Mouse (Mus musculus): ENCODE data around the gene Pde4d.

Pde4d gene

DNA sequence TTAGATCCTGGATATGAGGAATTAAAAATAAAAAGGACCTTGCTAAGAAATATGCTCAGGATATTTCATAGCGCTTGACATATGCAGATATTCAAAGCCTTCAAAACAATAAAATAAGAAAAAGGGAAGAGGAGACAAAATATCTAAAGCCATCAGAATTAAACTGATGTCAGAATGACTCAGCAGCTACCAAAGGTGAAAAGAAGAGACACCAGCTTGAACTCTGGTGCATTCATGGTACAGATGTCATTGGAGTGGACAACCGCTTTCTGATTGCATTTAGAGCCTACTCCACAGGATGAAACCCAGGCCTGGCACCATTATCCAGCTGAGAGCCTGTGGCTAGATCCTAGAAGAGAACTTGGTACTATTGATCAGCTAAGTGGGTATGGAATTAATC is 1161.0 kb downstream of the Pde4d start:
- in situ Hi-C loops (cut with MseI, MboI), result loop anchor here in 1 of 2 experiments (10.0 kb wide), 1 partner anchor 124 kb away; no protein-coding TSS in a partner anchor

DNA sequence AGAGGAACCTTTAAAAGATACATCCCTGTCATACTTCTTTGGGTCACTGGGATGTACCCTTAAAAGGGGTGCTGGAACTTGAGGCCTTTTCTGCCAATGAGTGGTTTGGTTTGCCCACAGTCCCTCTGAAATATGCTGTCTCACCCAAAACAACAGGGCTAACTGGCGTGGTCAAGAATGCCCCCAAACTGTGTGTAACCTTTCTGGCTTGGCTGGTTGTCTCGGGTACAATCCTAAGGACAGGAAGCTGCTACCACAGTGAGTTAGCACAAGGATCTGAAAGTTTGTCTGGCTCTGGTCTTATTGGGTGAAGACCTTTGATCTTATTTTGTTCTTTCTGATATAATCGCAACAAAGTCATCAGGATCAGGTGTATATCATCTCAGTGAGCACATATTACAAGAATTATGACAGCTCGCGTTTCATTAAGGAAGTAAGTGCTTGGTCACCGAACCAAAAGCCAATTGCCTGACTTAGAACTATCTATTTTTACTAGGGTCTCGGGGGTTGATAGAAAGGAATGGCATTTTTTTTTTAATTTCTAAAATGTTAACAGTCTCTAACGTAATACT is 1165.6 kb downstream of the Pde4d start:
- in situ Hi-C loops (cut with MseI, MboI), result loop anchor here (5.0 to 10.0 kb wide), 2 partner anchors 120 to 122 kb away; no protein-coding TSS in a partner anchor

DNA sequence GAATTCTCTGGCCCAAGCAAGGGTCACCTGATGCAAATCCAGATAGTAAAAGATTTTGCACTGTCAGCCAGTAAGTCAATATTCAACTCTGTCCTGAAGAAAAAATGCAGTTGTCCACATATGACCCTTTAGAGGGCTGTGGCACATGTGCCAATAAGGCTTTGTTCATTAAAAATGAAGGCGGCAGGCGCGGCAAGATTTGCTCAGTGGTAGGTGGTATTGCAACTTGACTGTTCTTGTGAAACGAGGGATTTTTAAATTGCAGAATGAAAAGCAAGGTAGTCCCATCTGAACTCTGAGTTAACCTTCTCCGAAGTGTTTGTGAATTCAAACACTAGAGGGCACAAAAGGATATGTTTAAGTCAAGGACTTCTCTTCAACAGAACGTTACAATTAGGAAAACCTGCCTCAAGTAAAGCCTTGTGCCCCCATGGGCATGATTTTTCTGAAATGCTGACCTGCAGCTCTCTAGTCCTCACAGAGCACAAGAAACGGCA is 1166.1 kb downstream of the Pde4d start:
- in situ Hi-C loops (cut with MseI, MboI), result loop anchor here (5.0 to 10.0 kb wide), 2 partner anchors 119 to 121 kb away; no protein-coding TSS in a partner anchor

DNA sequence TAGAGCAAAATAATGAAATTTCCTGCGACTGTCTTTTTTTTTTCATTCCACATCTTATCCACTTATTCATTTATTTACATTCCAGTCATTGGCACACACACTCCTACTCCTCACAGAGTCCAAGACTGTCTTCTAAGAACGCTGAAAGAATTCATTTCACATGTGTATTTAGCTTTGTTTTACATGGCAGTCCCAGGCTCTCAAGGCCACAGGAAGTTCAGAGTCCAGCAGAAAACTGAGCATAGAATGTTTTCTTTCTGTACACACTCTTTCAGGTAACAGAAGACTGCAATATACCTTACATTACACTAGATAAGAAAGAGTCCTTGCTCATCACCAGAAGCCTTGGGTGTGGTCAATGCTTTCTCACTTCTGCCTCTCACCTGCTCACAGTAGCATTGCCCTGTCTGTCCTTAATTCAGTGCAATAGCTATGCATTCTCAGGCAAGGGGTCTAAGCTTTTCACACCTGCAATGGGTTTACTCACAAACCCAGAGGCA is 1169.5 kb downstream of the Pde4d start:
- in situ Hi-C loops (cut with MseI, MboI), result loop anchor here (5.0 to 10.0 kb wide), 2 partner anchors 116 to 118 kb away; no protein-coding TSS in a partner anchor

DNA sequence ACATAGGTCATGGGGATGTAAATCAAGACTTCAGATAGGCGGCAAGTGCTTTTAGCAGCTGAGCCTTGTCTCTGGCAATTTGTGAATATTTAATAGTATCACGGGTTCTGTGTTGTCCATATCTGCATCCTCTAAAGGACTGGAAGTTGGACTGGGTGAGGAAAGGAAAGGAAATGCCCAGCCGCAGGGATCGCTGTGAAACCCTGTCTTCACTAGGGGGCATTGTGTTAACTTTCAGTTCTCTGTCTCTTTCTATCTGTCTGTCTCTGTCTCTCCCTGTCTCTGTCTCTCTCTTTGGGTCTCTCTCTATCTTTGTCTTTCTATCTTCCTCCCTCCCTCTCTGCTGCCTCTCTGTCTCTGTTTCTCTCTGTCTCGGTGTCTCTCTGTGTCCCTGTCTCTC is 1172.5 kb downstream of the Pde4d start:
- in situ Hi-C loops (cut with MseI, MboI), result no loop called here

DNA sequence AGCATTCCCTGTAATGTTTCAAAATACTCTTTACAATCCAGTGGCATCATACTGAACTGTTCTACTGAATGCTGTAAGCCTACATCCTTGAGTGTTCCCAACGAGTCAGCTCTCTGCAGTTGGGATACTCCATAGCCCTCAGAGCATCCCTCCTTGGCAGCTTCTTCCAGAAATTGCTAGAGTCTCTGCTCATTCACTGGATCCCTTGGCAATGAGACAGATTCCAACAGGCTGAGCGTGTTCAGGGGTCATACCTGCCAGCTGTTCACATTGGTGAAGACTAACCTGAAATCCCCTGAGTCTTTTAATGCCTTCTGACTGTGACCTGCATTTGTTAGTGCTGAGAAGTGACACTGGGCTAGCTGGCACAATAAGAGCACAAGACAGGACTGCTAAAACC is 1173.5 kb downstream of the Pde4d start:
- in situ Hi-C loops (cut with MseI, MboI), result no loop called here

DNA sequence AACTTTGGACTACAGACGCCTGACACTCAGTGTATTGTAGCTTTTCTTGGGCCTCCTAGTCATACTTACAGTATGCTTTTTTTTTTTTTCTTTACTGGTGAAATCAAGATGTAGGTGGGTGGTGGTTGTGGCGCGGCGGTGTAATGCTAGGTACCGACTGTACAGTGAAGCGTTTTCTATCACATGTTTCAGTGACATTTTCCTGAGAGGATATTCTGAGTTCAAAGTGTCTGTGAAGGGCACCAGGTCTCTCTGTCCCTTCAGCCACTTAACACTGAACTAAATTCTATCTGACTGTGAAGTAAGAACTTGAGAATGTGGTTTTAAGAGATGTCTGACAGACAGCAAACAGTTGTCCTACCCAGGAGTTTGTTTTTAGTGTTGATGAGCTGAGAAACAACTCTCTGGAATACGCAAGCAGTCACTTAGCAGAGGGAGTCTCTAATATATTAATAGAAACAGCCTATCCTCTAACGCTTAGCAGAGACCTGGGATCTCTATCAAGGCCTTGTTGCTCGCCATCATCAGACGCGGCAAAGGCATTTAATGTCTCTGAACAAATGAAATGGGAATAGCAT is 1175.1 kb downstream of the Pde4d start:
- in situ Hi-C loops (cut with MseI, MboI), result no loop called here

DNA sequence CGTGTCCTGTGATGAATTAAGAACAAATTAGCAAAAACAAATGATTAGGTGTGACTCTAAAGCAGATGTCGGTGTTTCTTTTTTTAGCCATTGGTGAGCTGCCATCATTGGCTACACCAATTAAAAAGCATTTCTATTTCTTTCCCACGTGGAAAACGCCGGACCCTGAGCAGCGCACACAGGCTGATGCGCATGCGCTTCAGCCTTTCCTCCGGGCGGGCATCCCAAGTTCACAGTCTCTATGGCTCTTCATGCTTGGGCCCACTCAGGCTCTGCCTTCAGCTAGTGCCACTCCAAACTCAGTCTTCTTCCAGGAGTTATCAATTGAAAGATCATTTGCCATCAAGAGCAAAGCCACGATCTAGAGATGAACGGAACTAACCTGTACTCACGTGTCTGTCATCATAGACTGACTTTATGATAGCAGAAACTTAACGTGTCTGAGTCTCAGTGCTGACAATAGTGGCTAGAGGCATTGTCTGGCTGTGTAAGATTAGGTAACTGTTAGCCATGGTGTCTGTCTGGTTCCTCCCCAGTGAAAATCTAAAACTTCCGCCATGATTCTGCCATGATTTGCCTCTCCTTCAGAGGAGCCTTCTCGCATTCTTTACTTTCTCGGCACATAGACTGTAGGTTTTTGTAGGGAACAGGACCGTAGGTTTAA is 1175.8 kb downstream of the Pde4d start:
- in situ Hi-C loops (cut with MseI, MboI), result no loop called here

DNA sequence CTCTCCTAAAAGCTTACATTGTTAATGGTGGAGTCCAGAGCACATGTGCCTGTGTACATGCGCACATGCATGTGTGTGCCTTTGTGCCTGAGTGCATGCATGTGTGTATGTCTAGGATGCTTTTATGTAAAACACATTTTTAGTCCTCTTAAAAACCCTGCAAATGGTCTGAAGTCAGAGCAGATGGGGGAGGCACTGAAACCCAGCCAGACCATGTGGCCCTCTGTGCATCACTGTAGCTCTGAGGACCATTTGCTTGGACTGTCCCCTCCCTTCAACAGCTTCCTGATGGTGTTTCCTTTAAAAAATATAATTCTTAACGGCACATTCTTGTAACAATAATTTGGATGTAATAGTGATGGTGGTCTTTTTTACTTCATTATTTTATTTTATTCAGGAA is 1177.5 kb downstream of the Pde4d start:
- in situ Hi-C loops (cut with MseI, MboI), result no loop called here

DNA sequence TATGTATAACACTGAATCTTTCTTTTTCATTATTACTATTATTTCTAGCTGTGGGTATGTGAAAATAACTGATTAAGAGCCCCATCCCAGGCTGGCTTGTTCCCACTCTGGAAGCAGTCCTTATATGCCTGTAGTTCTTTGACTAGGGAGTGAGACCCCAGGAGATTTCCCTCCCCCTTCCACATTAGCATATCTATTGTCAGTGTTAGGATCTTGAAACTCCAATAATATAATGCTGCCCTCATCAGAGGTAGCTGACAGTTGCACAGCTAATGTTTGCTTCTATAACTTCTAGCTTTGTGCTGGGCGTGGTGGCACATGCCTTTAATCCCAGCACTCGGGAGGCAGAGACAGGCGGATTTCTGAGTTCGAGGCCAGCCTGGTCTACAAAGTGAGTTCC is 1178.9 kb downstream of the Pde4d start:
- in situ Hi-C loops (cut with MseI, MboI), result no loop called here

DNA sequence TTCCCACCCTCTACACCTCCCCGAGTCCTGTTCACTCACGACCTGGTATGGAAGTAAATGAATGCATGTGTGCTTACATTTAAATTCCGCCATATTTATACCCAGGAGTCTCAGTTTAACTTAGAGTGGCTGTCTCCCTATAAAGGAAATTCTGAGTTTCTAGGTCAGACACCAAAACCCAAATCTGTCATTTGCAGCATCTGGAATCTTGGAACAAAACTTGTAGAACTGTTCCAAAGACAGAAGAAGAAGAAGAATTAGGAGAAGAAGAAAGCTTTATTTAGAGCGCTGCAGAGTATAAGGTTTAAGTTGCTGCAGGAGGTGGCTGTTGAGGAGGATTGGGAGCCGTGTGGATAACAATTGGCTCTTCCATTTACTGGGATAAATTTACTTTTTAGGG is 1179.5 kb downstream of the Pde4d start:
- in situ Hi-C loops (cut with MseI, MboI), result no loop called here

DNA sequence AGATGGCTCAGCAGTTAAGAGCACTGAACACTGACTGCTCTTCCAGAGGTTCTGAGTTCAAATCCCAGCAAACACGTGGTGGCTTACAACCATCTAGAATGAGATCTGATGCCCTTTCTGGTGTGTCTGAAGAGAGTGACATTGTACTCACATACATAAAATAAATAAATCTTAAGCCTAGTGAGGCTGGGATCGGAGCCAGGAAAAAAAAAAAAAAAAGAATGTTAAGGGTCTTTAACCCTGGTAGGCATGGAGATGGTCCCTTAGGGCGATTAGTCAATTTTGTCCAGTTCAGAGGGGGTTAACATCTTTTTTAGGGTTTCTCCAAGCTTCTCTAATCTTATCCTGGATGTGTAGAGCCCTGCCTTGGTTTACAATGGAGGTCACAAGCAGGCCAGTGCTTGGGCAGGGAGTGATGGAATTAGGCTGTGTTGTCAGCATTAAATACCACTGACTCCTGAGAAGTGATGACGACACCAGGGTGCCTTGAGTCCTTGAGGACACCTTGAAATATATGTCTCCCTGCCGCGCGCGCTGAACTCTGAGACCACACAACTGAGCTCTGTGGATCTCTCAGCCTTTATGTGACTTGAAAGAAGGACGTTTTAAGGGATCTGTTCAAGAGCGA is 1181.8 kb downstream of the Pde4d start:
- in situ Hi-C loops (cut with MseI, MboI), result no loop called here

DNA sequence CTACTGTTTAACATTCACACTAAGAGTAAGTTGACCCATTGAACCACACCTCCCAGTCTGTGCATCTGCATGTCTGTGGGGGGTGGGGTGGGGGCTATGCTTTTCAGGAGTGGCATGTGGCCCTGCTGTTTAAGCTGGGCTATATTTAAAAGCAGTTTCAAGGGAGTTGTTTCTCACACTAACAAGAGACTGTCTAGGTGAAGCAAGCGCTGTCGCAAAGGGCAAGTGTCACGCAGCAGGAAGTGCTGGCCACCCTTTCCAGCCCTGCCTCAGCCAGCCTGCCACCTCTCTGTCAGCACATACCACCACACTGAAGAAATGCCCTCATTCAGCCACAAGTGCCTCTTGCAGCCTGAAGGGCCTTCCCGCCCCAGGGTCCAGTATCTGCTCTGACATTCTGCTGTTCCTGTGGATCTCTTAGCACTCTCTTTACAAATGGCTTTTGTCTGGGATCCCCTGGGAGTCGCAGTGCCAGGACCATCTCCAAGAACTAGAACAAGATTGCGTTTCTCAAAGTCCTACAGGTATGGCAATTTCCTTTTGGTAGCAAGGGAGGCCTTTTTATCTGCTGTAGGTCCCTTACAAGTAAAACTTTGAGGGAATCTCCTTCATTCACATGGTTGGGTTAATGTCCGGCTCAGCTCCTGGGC is 1182.8 kb downstream of the Pde4d start:
- in situ Hi-C loops (cut with MseI, MboI), result no loop called here

DNA sequence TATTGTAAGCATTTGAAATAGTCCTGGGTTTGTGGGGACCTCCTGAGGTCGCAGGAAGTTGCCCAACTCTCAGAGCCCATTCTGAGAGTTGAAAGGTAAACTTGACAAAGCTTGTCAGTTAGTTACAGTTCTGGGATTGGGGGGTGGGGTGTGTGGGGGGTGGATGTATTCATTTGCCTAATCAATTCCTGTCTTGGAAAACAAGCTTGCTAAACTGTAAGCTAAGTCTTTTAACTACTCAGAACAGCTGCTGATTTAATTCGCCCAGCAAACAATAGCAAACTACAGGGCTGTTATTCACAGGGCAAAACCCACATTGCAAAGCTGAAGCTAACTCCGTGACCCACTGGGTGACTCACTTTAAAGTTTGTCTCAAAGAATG is 1183.3 kb downstream of the Pde4d start:
- in situ Hi-C loops (cut with MseI, MboI), result no loop called here

DNA sequence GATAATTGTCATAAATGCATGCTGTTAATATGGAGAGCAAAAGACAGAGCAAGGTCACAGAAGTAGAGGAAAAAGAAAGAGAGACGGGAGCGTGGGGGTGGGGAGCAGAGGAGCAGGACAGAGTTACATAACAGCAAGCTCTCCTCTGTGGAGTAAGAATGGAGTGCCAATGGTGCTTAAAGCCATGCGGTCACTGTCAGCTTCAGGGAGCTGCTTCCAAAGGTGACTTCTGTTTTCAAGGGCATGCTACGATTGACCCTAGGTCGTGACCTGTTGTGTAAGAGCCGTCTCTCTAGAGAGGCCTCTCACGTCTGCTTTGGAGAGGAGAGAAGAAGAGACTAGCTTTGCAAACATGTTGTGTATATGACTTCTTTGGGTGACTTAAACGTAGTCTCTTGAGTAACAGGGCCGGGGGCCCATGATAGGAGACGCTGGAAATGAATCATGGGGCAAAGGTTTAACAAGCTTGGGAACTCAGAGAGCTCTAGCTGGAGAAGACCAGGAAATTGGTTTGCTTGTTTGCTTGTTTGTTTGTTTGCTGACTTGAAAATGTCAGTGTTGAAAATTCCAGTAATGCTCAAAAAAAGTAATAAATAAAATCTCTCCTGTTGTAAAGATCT is 1186.3 kb downstream of the Pde4d start:
- in situ Hi-C loops (cut with MseI, MboI), result no loop called here

DNA sequence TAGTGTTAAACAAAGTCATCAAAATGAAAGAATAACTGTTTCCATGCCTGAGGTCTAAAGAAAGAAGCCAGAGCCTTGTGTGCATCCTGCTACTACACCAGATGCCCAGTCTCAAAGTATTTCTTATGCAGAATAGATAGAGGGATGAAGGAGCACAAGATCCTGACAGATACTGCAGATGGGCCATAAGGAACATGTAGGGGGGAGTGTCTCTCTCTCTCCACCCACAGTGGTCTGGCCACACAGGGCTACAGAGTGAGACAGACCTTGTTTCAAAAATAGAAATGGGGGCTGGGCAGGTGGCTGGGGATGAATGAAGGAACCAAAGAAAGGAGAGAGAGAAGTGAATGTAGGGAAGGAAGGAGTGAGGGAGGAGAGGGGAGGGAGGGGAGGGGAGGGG is 1188.5 kb downstream of the Pde4d start:
- in situ Hi-C loops (cut with MseI, MboI), result no loop called here

DNA sequence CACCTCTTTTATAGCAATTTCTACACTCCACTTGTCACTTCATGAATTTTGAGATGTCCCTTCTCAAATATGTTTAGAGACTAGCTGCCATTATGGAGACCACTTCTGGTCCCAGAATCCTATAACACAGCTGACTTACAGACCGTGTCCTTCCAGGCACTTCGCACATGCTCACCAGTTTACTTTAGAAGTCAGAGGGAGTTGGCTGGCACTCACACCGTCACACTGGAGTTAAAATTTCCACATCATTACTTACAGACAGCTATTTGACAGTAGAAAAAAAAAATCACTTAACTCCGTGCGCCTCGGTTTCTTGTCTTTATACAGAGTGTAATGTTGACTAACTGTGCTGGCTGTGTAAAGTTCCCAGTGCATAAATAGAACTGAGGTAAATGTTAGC is 1189.5 kb downstream of the Pde4d start:
- in situ Hi-C loops (cut with MseI, MboI), result no loop called here

DNA sequence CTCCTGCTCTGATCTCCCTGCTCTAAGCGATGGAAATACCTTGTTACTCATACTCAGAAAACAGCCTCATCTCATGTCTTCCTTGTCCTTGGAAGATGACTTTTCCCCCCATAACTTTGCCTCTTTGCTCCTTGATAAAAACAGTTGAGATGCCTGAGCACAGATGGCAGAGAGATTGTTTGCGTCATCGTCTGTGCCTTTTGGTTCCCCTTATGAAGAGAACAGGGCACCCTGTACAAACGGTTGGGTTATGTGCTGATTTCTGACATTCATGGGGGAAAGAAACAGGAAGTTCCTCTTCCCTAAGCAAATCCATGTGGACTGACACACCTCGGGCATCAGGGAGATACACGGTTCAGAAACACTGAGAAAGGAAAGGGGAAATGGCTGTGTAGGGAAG is 1191.8 kb downstream of the Pde4d start:
- in situ Hi-C loops (cut with MseI, MboI), result no loop called here

DNA sequence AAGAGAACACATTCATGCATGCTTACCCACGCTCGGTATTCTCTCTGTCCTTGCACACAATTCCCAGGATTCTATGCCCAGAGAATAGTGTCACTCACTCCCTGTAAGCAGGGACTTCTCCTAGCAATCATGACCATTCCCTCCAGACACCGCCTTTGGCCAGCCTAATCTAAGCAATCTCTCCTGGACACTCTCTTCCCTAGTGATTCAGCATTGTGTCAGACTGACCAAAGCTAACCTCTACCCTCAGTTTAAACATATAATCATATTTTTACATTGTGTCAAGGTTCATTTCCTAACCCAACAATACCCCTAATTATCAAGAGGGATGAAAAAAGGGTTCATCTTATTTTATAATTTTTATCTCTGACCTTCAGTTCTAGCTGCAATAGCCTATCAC is 1193.7 kb downstream of the Pde4d start:
- in situ Hi-C loops (cut with MseI, MboI), result no loop called here

DNA sequence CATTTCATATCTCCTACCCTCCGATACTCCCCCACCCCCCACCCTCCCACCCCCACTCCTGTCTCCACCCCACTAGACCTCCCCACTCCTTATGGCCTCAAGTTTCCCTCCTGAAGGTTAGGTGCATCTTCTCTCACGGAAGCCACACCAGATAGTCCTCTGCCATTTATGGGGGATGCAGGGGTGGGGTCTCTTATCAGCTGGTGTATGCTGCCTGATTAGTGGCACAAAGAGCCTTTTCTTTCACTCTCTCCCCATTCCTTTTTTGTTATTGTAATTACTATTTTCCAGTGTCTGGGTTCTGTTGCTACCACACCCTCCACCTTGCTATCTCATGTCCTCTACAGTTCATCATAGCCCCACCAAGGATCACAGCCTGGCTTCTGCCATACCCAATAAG is 1194.3 kb downstream of the Pde4d start:
- in situ Hi-C loops (cut with MseI, MboI), result no loop called here

DNA sequence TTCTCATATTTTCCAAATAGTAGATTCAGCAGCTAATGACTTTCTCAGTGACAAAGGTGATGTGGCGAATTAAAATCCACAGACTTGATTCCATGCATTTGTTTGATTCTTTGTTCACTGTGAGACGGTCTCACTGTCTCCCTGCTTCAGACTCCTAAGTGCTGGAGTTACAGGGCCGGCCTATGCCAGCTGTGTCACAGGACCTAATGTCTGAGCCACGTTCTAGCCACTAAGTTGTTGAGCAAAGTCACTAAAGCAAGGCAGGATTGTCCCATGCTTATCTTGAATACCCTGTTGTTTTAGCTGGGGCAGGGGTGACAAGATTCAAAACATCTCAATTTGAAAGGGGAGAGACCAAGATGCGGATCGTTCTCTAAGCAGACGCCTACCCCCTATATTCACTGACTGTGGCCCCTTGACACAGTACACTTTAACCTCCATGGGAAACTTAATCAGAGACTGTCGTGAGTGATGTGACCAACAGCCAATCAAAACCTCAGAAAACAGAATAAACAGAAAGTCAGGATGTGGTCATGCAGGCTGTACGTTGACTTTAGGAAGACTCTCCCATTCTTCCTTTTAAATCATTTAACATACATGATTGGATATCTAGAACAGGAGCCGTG is 1195.6 kb downstream of the Pde4d start:
- in situ Hi-C loops (cut with MseI, MboI), result no loop called here

Measured in mouse trophoblast stem cell (cell line).